Mouse (Mus musculus): ENCODE data around the gene Lias. TPM values are rescaled to one million over a fixed set of nuclear protein-coding genes. Genes with fewer than 3 reads are reported as not detected.
A peak's percentile ranks its signal among the peaks of the same experiment; 100 is the strongest.

Lias gene
- 10 to 100 TPM; 43.3 to 50.3 TPM for total RNA-seq (2021)
- long read RNA-seq, experiment 1, transcript Lias-202 (11 exons, 1,668 nt) = major isoform, 71 of 75 reads
- long read RNA-seq, experiment 1, partial matches to known transcripts = 3 of 75 reads
- long read RNA-seq, experiment 1, other reads (novel, unspliced or antisense) = 1 of 75 reads
- long read RNA-seq, experiment 2, transcript Lias-202 (11 exons, 1,668 nt) = major isoform, 53 of 65 reads
- long read RNA-seq, experiment 2, partial matches to known transcripts = 12 of 65 reads
- long read RNA-seq, experiment 2, other reads (novel, unspliced or antisense) = 0 of 65 reads

DNA sequence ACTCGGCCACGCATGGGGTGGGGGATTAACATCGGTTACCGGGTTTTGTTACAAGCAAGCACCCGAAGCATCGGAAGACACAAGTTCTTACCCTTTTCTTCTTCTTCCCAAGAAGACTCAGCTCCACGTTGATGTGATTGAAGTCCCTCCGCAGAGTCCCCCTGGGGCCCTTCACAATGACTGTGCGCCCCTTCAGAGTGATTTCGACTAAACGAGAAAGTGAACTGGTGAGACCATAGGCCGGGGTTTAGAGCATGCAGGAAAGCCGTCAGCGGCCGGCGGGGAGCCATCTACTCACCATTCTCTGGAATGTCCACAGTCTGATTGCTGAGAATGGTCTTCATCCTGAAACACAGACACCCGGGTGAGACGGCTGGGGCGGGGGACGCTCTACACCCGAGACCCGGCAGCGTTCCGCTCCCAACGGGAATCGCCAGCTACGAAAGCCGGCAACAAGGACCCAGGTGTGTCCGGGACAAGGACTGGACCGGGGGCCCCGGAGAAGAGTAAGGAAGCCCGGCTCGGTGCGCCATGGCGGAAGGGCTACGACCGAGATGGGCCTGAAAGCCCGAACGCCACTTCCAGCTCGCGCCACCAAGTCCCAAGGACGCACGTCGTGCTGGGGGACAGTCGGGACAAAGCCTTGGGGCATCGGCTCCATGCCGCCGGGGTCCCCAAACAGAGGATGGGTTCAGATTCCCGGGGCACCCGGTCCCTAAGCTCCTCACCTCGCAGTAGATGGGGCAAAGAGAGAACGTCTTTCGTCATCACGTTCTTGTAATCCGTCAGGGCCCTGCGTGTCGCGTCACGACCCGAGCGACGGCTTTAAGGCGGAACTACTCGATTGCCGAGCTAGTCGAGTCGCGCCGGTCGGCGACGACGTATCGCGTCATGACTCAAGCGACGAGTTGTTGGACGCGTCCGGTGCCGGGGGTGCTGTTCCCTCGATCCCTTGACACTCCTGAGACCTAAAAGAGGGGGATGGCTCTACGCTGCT, at the start of gene Lias, which contains the start of gene Rpl9:
Gene Lias (plus strand): TSS at position 850 of the 997 bp plus-strand sequence.
Gene Rpl9 (minus strand): TSS at position 797 of the 997 bp plus-strand sequence.
- DNase-seq = peak; percentile 98
- intact Hi-C loops (cut with DNase I; ENCODE audit: low total_unique reads) = no loop called here

DNA sequence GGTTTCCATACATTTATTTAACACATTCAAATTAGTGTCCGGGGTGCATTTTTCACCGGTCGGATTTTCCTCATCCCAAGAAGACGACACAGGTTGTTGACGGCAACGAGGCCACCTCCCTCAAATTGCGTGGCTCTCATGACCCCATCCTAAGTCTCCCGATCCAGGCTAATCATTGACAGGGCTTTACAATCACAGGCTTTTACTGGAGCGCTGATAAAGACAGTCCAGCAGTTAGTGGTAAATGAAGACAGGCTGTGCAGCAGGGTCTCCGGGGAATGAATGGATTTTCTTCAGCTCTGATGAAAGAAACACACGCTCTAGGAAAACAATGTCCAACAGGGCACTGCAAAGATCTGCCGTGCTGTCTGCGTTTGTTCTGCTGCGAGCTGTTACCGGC, 43.1 kb upstream of the Lias start, which contains the start of gene Klb:
Gene Klb (plus strand): TSS at position 147 of the 400 bp plus-strand sequence.
- intact Hi-C loops (cut with DNase I; ENCODE audit: low total_unique reads) = no loop called here
- DNase-seq = no peak

DNA sequence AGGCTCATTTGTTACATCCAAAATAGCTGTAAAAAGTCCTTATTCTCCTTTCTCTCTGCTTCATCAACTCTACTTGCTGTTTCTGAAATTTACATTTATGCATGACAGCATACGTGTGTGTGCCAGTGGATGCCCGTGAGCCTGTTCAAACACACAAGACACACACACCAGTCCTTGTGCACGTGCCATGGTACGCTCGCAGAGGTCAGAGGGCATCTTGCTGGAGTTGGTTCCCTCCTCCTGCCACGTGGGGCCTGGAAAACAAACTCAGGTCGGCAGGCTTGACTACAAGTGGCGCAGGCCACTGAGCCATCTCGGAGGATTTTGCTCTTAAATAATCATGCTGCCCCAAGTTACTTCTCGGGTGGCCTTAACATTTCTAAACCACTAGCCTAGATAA, 40.8 kb upstream of the Lias start:
- intact Hi-C loops (cut with DNase I; ENCODE audit: low total_unique reads) = no loop called here
- no peak for DNase-seq

DNA sequence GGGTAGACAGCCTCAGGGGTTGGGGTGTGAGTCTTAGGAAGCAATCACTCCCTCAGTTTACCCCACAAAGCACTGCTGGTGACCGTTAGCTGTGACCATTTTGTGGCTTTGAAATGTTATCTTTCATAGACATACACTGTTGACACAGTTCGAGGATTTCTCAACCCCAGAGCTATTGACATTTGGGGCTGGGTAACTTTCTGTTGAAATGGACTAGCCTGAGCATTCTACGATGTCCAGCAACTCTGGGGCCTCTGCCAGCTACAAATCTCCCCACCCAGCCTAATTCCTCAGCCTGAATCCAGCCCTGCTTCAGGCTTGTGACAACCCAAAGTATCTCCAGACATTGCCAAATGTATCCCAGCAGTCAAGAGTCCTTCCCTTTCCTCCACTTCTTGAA, 37.2 kb upstream of the Lias start:
- no peak for DNase-seq
- intact Hi-C loops (cut with DNase I; ENCODE audit: low total_unique reads) = no loop called here

DNA sequence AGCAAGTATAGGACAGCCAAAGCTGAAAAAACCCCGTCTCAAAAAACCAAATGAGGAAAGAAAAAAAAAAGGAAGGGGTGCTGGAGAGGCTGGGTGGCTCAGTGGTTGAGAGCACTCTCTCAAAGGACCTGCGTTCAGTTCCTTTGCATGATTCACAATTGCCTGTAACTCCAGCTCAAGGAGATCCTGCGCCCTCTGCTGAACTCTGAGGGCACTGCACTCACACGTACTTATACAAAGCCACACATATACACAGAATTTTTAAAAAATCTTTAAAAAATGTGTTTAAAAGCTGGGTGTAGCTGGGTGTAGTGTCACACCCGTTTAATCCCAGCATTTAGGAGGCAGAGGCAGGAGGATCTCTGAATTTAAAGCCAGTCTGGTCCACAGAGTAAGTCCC, 36.3 kb upstream of the Lias start:
- intact Hi-C loops (cut with DNase I; ENCODE audit: low total_unique reads) = no loop called here
- DNase-seq = no peak

DNA sequence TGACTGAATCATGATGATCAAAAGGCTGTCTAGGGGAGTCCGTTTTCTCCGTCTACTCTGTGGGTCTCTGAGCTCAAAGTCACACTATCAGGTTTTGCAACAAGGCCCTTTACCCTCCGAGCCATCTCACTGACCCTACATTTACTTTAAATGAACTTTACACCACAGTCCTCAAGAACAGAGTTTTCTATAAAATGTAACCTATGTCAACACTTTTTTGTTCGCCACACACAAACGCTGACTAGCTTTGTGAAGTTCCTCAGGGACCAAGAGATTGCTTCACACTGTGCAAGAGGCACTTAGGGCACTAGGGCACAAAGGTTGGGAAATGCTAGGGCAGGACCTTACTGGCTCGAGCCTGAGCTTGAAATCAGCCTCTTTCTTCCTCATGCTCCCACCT, 34.4 kb upstream of the Lias start:
- intact Hi-C loops (cut with DNase I; ENCODE audit: low total_unique reads) = no loop called here
- DNase-seq = no peak

DNA sequence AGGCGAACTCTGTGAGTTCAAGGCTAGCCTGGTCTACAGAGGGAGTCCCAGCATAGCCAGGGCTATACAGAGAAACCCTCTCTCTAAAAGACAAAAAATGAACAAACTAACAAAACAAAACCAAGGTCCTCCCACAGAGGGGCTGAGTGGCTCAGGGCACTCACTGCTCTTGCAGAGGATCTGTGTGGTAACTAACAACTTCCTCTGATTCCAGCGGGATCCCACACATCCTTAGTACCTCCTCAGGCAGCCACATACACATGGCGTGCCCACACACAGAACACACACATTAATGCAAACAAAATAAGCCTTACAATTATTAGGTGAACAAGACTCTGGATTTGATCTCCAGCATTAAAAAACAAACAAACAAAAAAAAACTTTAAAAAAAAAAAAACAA, 33.5 kb upstream of the Lias start:
- intact Hi-C loops (cut with DNase I; ENCODE audit: low total_unique reads) = no loop called here
- DNase-seq = no peak

DNA sequence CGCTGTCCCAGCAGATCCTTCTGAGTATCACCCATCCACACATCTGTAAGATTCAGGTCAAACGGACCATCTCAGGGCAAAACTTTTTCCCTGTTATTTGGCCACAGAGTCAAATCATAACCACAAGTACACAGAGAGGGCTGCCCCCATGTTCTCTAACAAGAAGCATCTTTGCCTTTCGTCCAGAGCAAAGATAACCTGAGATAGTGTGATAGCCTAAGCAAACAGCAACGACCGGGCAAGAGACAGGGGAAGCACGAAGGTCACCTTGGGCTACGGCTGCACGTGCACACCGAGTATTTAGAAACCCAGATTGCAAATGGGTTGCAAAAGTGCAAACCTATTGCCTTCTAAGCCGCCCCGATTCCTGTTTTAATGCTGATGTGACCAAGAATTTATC, 23.5 kb upstream of the Lias start:
- intact Hi-C loops (cut with DNase I; ENCODE audit: low total_unique reads) = no loop called here
- no peak for DNase-seq

DNA sequence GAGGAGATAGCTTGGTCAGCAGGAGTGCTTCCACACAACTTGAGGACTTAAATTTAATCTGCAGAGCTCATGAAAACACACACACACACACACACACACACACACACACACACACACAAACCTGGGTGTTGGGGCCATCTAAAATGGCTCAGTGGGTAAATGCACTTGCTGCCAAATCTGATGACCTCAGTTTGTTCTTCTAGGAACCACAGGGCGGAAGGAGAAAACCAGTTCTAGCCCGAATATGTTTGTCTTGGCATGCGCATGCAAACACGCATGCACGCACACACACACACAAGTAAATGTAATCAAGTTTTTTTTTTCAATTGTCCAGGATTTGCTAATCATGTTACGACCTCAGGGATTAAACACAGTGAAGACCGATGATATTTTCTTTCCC, 19.7 kb upstream of the Lias start:
- intact Hi-C loops (cut with DNase I; ENCODE audit: low total_unique reads) = no loop called here
- no peak for DNase-seq

DNA sequence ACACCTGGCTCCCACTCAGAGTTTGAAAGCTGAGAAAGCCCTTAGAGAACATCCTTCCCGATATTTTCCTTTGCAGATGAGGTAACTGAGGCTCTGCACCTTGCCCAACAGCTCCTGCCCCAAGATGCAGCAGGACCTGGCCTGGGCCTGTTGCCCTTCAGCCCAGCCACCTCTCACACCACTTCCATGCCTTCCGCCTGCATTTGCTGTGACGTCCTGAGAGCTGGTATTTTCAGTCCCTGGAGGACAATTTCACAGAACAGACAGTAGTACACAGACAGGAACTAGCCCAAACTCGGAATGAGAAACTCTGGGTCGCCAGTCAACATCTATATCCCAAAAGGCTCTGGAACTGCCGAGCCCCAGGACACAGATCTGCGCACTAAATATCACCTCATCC, 16.6 kb upstream of the Lias start:
- DNase-seq = no peak
- intact Hi-C loops (cut with DNase I; ENCODE audit: low total_unique reads) = no loop called here

DNA sequence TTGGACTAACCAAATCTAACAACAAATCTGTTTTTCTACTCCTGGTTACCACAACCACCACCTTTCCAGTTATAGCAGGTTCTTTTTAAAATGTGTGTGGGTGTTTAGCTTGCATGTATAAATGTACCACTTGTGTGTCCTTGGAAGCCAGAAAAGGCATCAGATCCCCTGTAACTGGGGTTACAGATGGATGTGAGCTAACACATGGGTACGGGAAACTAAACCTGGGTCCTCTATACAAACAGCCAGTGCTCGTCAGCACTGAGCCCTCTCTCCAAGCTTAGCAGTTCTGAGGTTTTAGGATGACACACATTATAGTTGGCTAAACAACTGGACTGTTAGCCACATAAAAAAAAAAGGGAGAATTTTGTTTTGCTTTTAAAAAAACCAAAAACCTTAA, 5.6 kb upstream of the Lias start:
- intact Hi-C loops (cut with DNase I; ENCODE audit: low total_unique reads) = no loop called here
- DNase-seq = no peak

DNA sequence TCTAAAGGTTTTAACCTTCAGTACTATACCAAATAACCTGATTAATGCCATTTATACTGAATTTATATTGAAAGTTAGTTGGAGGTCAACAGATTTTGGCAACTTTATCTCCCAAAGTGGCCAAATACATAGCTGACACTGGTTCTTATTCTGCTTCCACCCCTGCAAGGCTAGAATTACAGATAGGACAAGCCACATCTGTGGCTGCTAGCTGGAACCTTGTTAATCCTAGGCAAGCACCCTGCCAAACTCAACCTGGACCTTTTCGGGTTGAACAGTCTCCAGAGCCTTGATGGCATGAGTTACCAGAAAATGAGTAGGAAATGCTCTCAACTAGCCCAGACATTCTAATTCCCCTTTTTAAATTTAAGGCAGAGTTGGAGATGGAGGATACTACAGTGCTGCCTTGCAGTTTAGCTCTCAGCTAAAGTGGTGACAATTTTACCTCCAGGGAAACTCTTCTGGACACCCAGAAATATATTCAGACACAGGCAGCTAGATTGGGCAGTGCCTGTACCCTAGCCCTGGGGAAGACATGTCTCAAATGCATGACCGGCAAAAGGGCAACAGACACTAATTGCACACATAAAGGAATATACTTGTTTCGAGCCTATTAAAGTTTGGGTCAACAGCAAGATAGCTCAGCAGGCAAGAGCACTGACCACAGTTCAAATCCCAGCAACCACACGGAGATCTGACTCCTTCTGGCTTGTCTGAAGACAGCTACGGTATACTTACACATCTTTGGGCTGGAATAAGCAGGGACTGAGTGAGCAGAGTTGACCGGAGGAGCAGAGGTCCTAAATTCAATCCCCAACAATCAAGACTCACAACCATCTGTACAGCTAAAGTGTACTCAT, 4.1 kb upstream of the Lias start:
- no peak for DNase-seq
- intact Hi-C loops (cut with DNase I; ENCODE audit: low total_unique reads) = no loop called here

DNA sequence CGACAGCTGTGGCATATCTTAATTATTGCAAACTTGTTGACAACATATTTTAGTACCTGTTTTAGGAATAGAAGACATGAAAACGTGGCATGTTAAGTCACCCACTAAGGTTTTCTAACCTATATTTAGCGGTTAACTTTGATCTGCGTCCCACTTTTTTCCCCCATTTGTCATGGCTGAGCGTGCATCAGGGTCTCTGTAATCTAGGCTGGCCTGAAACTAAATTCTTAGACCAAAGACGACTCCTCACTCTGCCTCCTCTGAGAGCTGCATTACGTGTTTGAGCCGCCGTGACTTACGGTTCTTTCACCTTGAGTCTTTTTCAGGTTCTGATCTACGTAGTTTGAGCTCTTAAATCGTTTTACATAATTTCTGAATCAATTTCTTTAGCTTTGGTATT, 456 bp downstream of the Lias start:
- DNase-seq = no peak
- intact Hi-C loops (cut with DNase I; ENCODE audit: low total_unique reads) = no loop called here

DNA sequence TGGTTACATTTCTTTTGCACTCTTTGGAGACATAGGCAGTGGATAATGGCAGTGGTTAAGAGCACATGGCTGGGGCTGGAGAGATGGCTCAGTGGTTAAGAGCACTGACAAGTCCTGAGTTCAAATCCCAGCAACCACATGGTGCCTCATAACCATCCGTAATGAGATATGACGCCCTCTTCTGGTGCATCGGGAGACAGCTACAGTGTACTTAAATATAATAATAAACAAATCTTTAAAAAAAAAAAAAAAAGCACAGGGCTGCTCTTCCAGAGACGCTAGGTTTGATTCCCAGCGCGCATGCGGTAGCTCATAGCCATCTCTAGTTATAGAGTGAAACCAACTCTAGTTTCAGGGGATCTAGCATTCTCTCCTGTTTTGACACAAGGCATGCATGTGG, 3.1 kb downstream of the Lias start:
- intact Hi-C loops (cut with DNase I; ENCODE audit: low total_unique reads) = no loop called here
- DNase-seq = no peak

DNA sequence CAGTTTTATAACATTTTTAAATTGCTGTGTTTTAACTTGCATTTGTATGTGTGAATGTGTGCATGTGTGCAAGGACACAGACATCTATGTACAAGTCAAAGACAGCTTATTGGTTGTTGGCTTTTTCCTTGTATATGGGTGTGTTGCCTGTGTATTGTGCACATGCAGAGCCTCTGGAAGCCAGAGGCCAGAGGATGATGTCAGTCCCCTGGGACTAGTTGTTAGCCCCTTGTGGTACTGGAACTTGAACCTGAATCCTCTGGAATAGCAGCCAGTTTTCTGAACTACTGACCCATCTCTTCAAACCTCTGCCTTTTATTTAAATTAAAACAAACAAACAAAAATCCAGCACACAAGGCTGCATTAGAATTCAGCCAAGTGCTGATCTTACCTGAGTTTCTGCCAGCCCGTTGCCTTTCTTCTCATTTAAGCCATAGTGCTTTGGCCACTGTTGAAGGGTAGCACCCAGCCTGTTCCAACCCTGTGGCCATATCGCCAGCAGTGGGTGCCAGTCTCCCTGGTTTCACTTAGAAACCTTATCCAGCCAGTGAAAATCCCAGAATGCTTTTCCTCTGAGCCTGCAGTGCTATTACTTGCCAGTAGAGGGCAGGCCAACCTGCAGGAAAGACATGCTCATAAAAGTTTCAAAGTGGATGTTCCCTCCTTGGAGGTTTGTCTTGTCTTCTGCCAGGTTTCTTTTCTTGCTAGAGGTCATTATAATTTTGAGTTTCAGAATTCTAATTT, 10.1 kb downstream of the Lias start:
- peak; percentile 73 for DNase-seq
- intact Hi-C loops (cut with DNase I; ENCODE audit: low total_unique reads) = loop anchor here (10.0 kb wide), 1 partner anchor 293 kb away; the partner anchor contains the start of gene Pds5a

DNA sequence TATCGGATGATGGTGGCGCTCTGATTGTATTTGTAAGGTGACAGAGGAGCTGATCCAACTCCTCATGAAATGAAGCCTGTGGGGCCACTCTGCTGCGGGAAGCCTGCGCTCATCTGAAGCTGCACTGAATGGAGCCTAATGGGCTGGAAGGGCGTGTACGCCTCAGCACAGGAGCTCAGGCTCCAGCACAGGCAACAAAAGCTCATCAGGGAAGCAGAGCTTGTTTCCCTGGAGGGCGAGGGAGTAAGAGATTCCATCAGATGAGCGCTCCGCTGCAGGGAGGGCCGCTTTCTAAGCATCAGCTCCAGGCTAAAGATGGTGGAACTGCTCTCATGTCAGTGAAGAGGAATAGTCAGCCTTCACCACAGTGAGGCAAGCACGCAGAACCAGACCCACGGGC, 16.7 kb downstream of the Lias start:
- intact Hi-C loops (cut with DNase I; ENCODE audit: low total_unique reads) = loop anchor here (10.0 kb wide), 1 partner anchor 287 kb away; the partner anchor contains the start of gene Pds5a
- DNase-seq = no peak

DNA sequence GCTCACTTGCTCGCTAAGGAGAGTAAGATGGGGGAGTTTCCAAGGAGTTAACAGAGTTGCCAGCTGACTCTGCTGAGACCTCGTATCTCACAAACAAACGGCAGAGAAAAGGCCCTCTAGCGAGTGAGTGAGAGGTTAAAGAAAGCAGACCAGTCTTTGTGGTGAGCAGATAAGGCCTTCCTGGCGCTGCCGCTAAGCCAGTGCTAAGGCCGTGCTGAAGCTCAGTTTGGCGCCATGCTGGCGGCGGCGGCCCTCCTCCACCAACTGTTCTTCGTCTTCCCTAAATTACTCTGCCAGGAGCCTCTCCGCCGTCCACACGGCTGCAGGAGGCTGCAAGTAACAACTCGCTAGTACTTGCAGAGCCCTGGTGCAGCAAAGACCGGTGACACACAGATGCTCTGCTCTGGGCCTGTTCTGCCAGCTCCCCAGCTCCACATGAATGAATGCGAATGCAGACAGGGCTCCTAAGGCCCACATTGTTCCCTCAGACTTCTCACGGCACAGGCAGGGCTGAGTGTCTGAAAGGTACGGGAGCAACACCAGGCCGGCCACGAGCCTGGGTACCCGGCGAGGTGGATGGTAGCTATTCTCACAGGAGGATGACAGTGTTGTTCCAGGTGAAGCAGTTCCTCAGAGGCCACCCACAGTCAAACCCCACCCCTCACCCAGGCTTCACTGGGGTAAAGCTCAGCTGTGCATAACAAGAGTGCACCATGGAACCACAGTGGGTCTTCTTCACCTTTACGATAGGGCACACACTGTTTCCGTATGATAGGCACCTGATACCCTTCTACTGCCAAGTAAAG, 24.6 kb downstream of the Lias start:
- intact Hi-C loops (cut with DNase I; ENCODE audit: low total_unique reads) = no loop called here
- DNase-seq = no peak

DNA sequence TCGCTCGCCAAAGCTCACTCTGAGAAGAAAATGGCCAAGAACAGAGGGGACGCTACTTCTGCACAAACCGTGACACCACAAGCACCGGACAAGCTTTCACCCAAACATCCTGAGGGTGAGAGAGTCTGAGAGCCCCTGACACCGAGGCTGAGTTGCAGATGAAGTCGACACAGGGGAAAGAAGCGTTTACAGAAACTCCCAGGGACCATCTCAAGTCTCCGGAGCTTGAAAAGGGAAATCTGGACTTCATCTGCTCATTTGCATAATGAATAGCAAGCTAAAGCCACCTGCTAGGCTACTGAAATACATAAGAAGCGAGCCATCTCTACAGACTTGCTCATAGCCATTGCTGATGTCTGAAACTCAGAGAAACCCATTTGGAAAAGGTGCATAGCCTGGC, 27.8 kb downstream of the Lias start:
- DNase-seq = no peak
- intact Hi-C loops (cut with DNase I; ENCODE audit: low total_unique reads) = no loop called here

All from gastrocnemius, postnatal 14 days (tissue).